Mouse (Mus musculus) neutrophil, adult 5-6 weeks (primary cell): ENCODE results near the gene Sdhaf2. TPM values are rescaled to one million over a fixed set of nuclear protein-coding genes. Genes with fewer than 3 reads are reported as not detected.

ENCODE experiments used
- ATAC-seq: fragments of 151-379, 151-347 bp; 2 replicates; pipeline ENCODE4 v1.8.0; 2017; ENCODE audit warnings: mild to moderate bottlenecking, moderate TSS enrichment; ENCODE audit not compliant: insufficient number of reproducible peaks, poor library complexity, low FRiP score, severe bottlenecking; ENCODE audit errors: extremely low read depth
- total RNA-seq: library from RNA; stranded (forward); fragments of 200-1000 nt; gene quantifications from 2 replicates; pipeline ENCODE4 v1.2.3, GENCODE M21; 2017

Sdhaf2 gene
- total RNA-seq, 1 experiment from 2014 or later: 66.2 TPM

- ATAC-seq: no peak
Measured at GRCm38 (mm10) chr19:10454718-10455436, 71.1 kb downstream of the Sdhaf2 start.

Other genes with a start within 250 kb of the Sdhaf2 start
- gene Dagla, start 221.3 kb downstream of the Sdhaf2 start, total RNA-seq: not detected in 2 replicates
- not detected in 2 replicates for gene Syt7, start 137.1 kb downstream of the Sdhaf2 start, total RNA-seq
- 0.47 TPM in 1 of 2 replicates, not detected in the other for gene Lrrc10b, start 68.7 kb downstream of the Sdhaf2 start, total RNA-seq
- gene Ppp1r32, start 43.2 kb downstream of the Sdhaf2 start, total RNA-seq: 2.0 and 2.8 TPM in 2 replicates
- 101 and 126 TPM in 2 replicates for gene Cpsf7, start 876 bp downstream of the Sdhaf2 start, total RNA-seq
- gene Tmem216, start 30.1 kb upstream of the Sdhaf2 start, total RNA-seq: 8.7 and 9.3 TPM in 2 replicates
- gene Cyb561a3, start 51.0 kb upstream of the Sdhaf2 start, total RNA-seq: 133 and 135 TPM in 2 replicates
- gene Tmem138, start 51.2 kb upstream of the Sdhaf2 start, total RNA-seq: 4.9 and 5.4 TPM in 2 replicates
- gene Ddb1, start 79.2 kb upstream of the Sdhaf2 start, total RNA-seq: 201 TPM in 2 replicates
- 4.7 and 7.0 TPM in 2 replicates for gene Tkfc, start 79.5 kb upstream of the Sdhaf2 start, total RNA-seq
- gene Vwce, start 108.1 kb upstream of the Sdhaf2 start, total RNA-seq: not detected in 2 replicates
- gene Pga5, start 151.9 kb upstream of the Sdhaf2 start, total RNA-seq: not detected in 2 replicates
- 21.0 and 25.6 TPM in 2 replicates for gene Vps37c, start 162.6 kb upstream of the Sdhaf2 start, total RNA-seq
- 16.7 and 18.7 TPM in 2 replicates for gene Cd5, start 212.9 kb upstream of the Sdhaf2 start, total RNA-seq